Mouse (Mus musculus): Measurements from ENCODE around the gene Csnk1e. TPM values are rescaled to one million over a fixed set of nuclear protein-coding genes. Genes with fewer than 3 reads are reported as not detected.

The Csnk1e gene
- polyA plus RNA-seq, 1 experiment from 2014 or later = 81.0 TPM

- Histone ChIP-seq H3K36me3 (peaks cover 11% of the 10 kb centered on the region), H3K27me3 (no peaks in the 10 kb centered on the region), H3K27ac (no peak overlapping the region), H3K4me1 (peaks cover 50% of the 10 kb centered on the region), H3K9me3 (no peaks in the 10 kb centered on the region), H3K4me2 (no peak overlapping the region), H3K4me3 (no peak overlapping the region), H3K9ac (no peak overlapping the region)
- no peak for ATAC-seq (ENCODE audit: insufficient number of reproducible peaks, low FRiP score, low TSS enrichment, low read depth)
- 83% methylated on average over 7 of the region's 7 CpGs for WGBS
Observed at GRCm38 (mm10) chr15:79387611-79388010, 67.8 kb downstream of the Csnk1e start.

- H3K9me3 ChIP-seq = no peaks in the 10 kb centered on the region
- H3K4me1 ChIP-seq = peaks cover 44% of the 10 kb centered on the region
- H3K36me3 ChIP-seq = peaks cover 11% of the 10 kb centered on the region
- ATAC-seq (ENCODE audit: insufficient number of reproducible peaks, low FRiP score, low TSS enrichment, low read depth) = no peak
- H3K4me2 ChIP-seq = no peak overlapping the region
- no peak overlapping the region for H3K27ac ChIP-seq
- H3K4me3 ChIP-seq = no peak overlapping the region
- H3K27me3 ChIP-seq = no peaks in the 10 kb centered on the region
- 0 out of 2 replicates have a peak overlapping the region, but pooled peaks have one; percentile 4 for H3K9ac ChIP-seq
- WGBS = 84% methylated on average over 6 of the region's 6 CpGs
Observed at GRCm38 (mm10) chr15:79387081-79387480, 68.3 kb downstream of the Csnk1e start.

GRCm38 (mm10) chr15:79381644-79382043, 73.7 kb downstream of the Csnk1e start:
- Histone ChIP-seq H3K27me3 (no peaks in the 10 kb centered on the region), H3K4me3 (no peak overlapping the region), H3K4me1 (peaks cover 21% of the 10 kb centered on the region), H3K36me3 (peaks cover 26% of the 10 kb centered on the region), H3K4me2 (no peak overlapping the region), H3K9ac (no peak overlapping the region), H3K27ac (no peak overlapping the region; the same call in 1 of the 2 replicates), H3K9me3 (no peaks in the 10 kb centered on the region)
- 75% methylated on average over 9 of the region's 9 CpGs for WGBS
- no peak for ATAC-seq (ENCODE audit: insufficient number of reproducible peaks, low FRiP score, low TSS enrichment, low read depth)

GRCm38 (mm10) chr15:79380468-79381444, 74.6 kb downstream of the Csnk1e start:
- Histone ChIP-seq H3K9ac (no peak overlapping the region), H3K4me3 (no peak overlapping the region), H3K27ac (peak overlapping the region; percentile 11; the same call in 1 of the 2 replicates), H3K36me3 (peaks cover 35% of the 10 kb centered on the region), H3K4me1 (peaks cover 21% of the 10 kb centered on the region), H3K9me3 (no peaks in the 10 kb centered on the region), H3K4me2 (0 out of 2 replicates have a peak overlapping the region, but pooled peaks have one; percentile 5), H3K27me3 (no peaks in the 10 kb centered on the region)
- 52% methylated on average over 21 of the region's 23 CpGs for WGBS
- ATAC-seq (ENCODE audit: insufficient number of reproducible peaks, low FRiP score, low TSS enrichment, low read depth) = no peak

- Histone ChIP-seq H3K4me3 (no peak overlapping the region), H3K27me3 (no peaks in the 10 kb centered on the region), H3K9ac (no peak overlapping the region), H3K4me1 (peaks cover 21% of the 10 kb centered on the region), H3K4me2 (no peak overlapping the region), H3K9me3 (no peaks in the 10 kb centered on the region), H3K36me3 (peaks cover 42% of the 10 kb centered on the region), H3K27ac (no peak overlapping the region)
- ATAC-seq (ENCODE audit: insufficient number of reproducible peaks, low FRiP score, low TSS enrichment, low read depth) = no peak
- 85% methylated on average over 7 of the region's 7 CpGs for WGBS
Observed at GRCm38 (mm10) chr15:79379658-79380057, 75.7 kb downstream of the Csnk1e start.

GRCm38 (mm10) chr15:79378608-79379007, 76.8 kb downstream of the Csnk1e start:
- Histone ChIP-seq H3K4me1 (peaks cover 21% of the 10 kb centered on the region), H3K4me3 (no peak overlapping the region), H3K36me3 (peaks cover 50% of the 10 kb centered on the region), H3K4me2 (no peak overlapping the region), H3K9me3 (no peaks in the 10 kb centered on the region), H3K27ac (no peak overlapping the region), H3K9ac (no peak overlapping the region), H3K27me3 (no peaks in the 10 kb centered on the region)
- whole genome bisulfite sequencing = 92% methylated on average over 10 of the region's 10 CpGs
- ATAC-seq (ENCODE audit: insufficient number of reproducible peaks, low FRiP score, low TSS enrichment, low read depth) = no peak

- Histone ChIP-seq H3K4me2 (no peak overlapping the region), H3K4me1 (peaks cover 21% of the 10 kb centered on the region), H3K27ac (no peak overlapping the region), H3K9me3 (no peaks in the 10 kb centered on the region), H3K36me3 (peaks cover 58% of the 10 kb centered on the region), H3K9ac (no peak overlapping the region), H3K4me3 (no peak overlapping the region), H3K27me3 (no peaks in the 10 kb centered on the region)
- ATAC-seq (ENCODE audit: insufficient number of reproducible peaks, low FRiP score, low TSS enrichment, low read depth) = no peak
- 73% methylated on average over 6 of the region's 6 CpGs for WGBS
Observed at GRCm38 (mm10) chr15:79377681-79378080, 77.7 kb downstream of the Csnk1e start.

- Histone ChIP-seq H3K9ac (no peak overlapping the region), H3K4me1 (0 out of 2 replicates have a peak, but pooled peaks cover 4% of the 10 kb centered on the region), H3K4me2 (no peak overlapping the region), H3K27ac (no peak overlapping the region), H3K4me3 (no peak overlapping the region), H3K27me3 (no peaks in the 10 kb centered on the region), H3K36me3 (peaks cover 82% of the 10 kb centered on the region), H3K9me3 (no peaks in the 10 kb centered on the region)
- WGBS = 50% methylated on average over 3 of the region's 3 CpGs
- no peak for ATAC-seq (ENCODE audit: insufficient number of reproducible peaks, low FRiP score, low TSS enrichment, low read depth)
Observed at GRCm38 (mm10) chr15:79374760-79375159, 80.6 kb downstream of the Csnk1e start.

- WGBS = 89% methylated on average over 7 of the region's 7 CpGs
- Histone ChIP-seq H3K4me2 (no peak overlapping the region), H3K4me1 (0 out of 2 replicates have a peak, but pooled peaks cover 2% of the 10 kb centered on the region), H3K9me3 (no peaks in the 10 kb centered on the region), H3K36me3 (peaks cover 92% of the 10 kb centered on the region), H3K4me3 (no peak overlapping the region), H3K27me3 (no peaks in the 10 kb centered on the region), H3K27ac (no peak overlapping the region), H3K9ac (no peak overlapping the region)
- ATAC-seq (ENCODE audit: insufficient number of reproducible peaks, low FRiP score, low TSS enrichment, low read depth) = no peak
Observed at GRCm38 (mm10) chr15:79370281-79370843, 85.0 kb downstream of the Csnk1e start.

GRCm38 (mm10) chr15:79369452-79370280, 85.7 kb downstream of the Csnk1e start:
- no peak for ATAC-seq (ENCODE audit: insufficient number of reproducible peaks, low FRiP score, low TSS enrichment, low read depth)
- peaks cover 92% of the 10 kb centered on the region for H3K36me3 ChIP-seq

GRCm38 (mm10) chr15:79368861-79369440, 86.4 kb downstream of the Csnk1e start:
- Histone ChIP-seq H3K9ac (no peak overlapping the region), H3K36me3 (peaks cover 92% of the 10 kb centered on the region), H3K4me1 (0 out of 2 replicates have a peak, but pooled peaks cover 2% of the 10 kb centered on the region), H3K27me3 (no peaks in the 10 kb centered on the region), H3K9me3 (no peaks in the 10 kb centered on the region), H3K27ac (no peak overlapping the region), H3K4me2 (no peak overlapping the region), H3K4me3 (no peak overlapping the region)
- no peak for ATAC-seq (ENCODE audit: insufficient number of reproducible peaks, low FRiP score, low TSS enrichment, low read depth)
- WGBS = 86% methylated on average over 8 of the region's 8 CpGs

More at GRCm38 (mm10) chr15:79369452-79370280, 85.7 kb downstream of the Csnk1e start:
- Histone ChIP-seq H3K4me2 (no peak overlapping the region), H3K4me3 (no peak overlapping the region), H3K4me1 (0 out of 2 replicates have a peak, but pooled peaks cover 2% of the 10 kb centered on the region), H3K27ac (no peak overlapping the region), H3K9ac (no peak overlapping the region), H3K9me3 (no peaks in the 10 kb centered on the region), H3K27me3 (no peaks in the 10 kb centered on the region)
- 82% methylated on average over 15 of the region's 15 CpGs for WGBS
